Mouse (Mus musculus) monocyte, adult 5-6 weeks (primary cell): ENCODE measurements around the gene Pcif1. TPM values are rescaled to one million over a fixed set of nuclear protein-coding genes. Genes with fewer than 3 reads are reported as not detected.

Experiments used
- ATAC-seq: fragments of 153-309, 156-312 bp; replicated peaks from 2 replicates; pipeline ENCODE4 v1.8.0; 2017; ENCODE audit warnings: mild to moderate bottlenecking; ENCODE audit not compliant: low TSS enrichment, insufficient number of reproducible peaks, severe bottlenecking, poor library complexity, low FRiP score
- total RNA-seq: library from RNA; stranded (forward); fragments of 200-1000, 200-491, 200-594 nt; gene quantifications from 3 replicates; pipeline ENCODE4 v1.2.3, GENCODE M21; 2017

Gene Pcif1
- total RNA-seq, 1 experiment from 2014 or later, result 60.0 TPM

DNA sequence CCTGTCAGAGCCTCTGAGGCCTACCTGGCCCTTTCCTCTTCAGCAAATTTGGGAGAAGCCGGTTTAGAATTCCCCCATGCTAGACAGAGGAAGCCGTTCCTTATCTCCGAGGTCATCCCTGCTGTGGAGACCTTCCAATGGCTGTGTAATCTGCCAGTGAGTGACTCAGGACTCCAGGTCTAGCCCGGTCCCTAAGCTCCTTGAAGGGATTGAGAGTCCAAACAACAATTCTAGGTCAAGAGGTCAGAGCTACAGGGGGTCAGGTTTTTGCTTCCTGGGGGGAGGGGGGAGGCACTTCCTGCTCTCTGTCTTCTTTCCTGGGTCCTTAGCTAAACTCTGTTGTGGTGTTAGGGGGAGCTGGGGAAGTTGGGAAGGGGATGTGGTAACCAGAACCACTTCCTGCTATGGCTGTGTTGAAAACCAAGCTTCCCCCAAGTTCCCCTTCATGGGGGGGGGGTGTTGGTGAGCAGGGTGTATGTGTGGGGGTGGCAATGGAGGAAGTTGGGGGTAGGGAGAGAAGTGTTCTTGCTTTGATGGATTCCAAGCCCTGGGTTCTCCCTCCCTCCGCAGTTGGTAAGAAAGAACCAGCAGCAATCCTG is 63.7 kb downstream of the Pcif1 start:
- ATAC-seq, result peak; percentile 92

Other genes starting within 250 kb of the Pcif1 start
- gene Wfdc16, start 240.5 kb upstream of the Pcif1 start, total RNA-seq, result not detected in 3 replicates
- gene Wfdc10, start 223.3 kb upstream of the Pcif1 start, total RNA-seq, result not detected in 3 replicates
- not detected in 3 replicates for gene Wfdc9, start 222.7 kb upstream of the Pcif1 start, total RNA-seq
- not detected in 3 replicates for gene Wfdc11, start 205.2 kb upstream of the Pcif1 start, total RNA-seq
- not detected in 3 replicates for gene Wfdc13, start 194.2 kb upstream of the Pcif1 start, total RNA-seq
- not detected in 3 replicates for gene Spint4, start 180.8 kb upstream of the Pcif1 start, total RNA-seq
- gene Spint5, start 164.0 kb upstream of the Pcif1 start, total RNA-seq, result not detected in 3 replicates
- not detected in 3 replicates for gene Wfdc3, start 133.4 kb upstream of the Pcif1 start, total RNA-seq
- gene Dnttip1, start 133.3 kb upstream of the Pcif1 start, total RNA-seq, result 18.2 to 23.6 TPM (median 20.1 TPM) in 3 replicates
- 2.7 to 5.1 TPM (median 3.5 TPM) in 3 replicates for gene Ube2c, start 109.4 kb upstream of the Pcif1 start, total RNA-seq
- gene Tnnc2, start 99.3 kb upstream of the Pcif1 start, total RNA-seq, result not detected in 3 replicates
- gene Snx21, start 93.5 kb upstream of the Pcif1 start, total RNA-seq, result 2.9 to 6.0 TPM (median 5.5 TPM) in 3 replicates
- gene Acot8, start 74.4 kb upstream of the Pcif1 start, total RNA-seq, result 31.0 to 45.3 TPM (median 42.4 TPM) in 3 replicates
- 1.2 to 5.3 TPM (median 1.9 TPM) in 3 replicates for gene Zswim3, start 74.2 kb upstream of the Pcif1 start, total RNA-seq
- gene Zswim1, start 56.6 kb upstream of the Pcif1 start, total RNA-seq, result 0.67 to 1.8 TPM (median 1.7 TPM) in 3 replicates
- not detected in 3 replicates for gene Spata25, start 50.8 kb upstream of the Pcif1 start, total RNA-seq
- 283 to 459 TPM (median 330 TPM) in 3 replicates for gene Ctsa, start 46.4 kb upstream of the Pcif1 start, total RNA-seq
- 0.97 to 3.0 TPM (median 2.3 TPM) in 3 replicates for gene Neurl2, start 45.8 kb upstream of the Pcif1 start, total RNA-seq
- 37.3 to 58.3 TPM (median 46.8 TPM) in 3 replicates for gene Pltp, start 21.6 kb upstream of the Pcif1 start, total RNA-seq
- 9.1 to 21.0 TPM (median 12.5 TPM) in 3 replicates for gene Zfp335, start 32.5 kb downstream of the Pcif1 start, total RNA-seq
- 1.7 to 19.4 TPM (median 15.0 TPM) in 3 replicates for gene Mmp9, start 61.5 kb downstream of the Pcif1 start, total RNA-seq
- gene Slc12a5, start 81.5 kb downstream of the Pcif1 start, total RNA-seq, result 0.11 to 1.7 TPM (median 0.29 TPM) in 3 replicates
- 25.0 to 47.8 TPM (median 37.3 TPM) in 3 replicates for gene Ncoa5, start 155.6 kb downstream of the Pcif1 start, total RNA-seq
- gene Cd40, start 176.3 kb downstream of the Pcif1 start, total RNA-seq, result 17.7 to 21.3 TPM (median 20.5 TPM) in 3 replicates
- not detected in 3 replicates for gene 1700025C18Rik, start 211.4 kb downstream of the Pcif1 start, total RNA-seq